Mouse (Mus musculus): ENCODE measurements at regions not wholly inside any gene's neighbourhood (a gene's known extent, or its start where the extent isn't known, plus 50 kb on each side); places are given as distances from the start of the nearest gene placed in this dataset.

- no peak overlapping the region for H3K4me3 ChIP-seq (ENCODE audit: inconsistent target)
- H3K27ac ChIP-seq, result no peak overlapping the region
- H3K36me3 ChIP-seq (ENCODE audit: inconsistent target), result no peaks in the 10 kb centered on the region
- H3K79me2 ChIP-seq (ENCODE audit: inconsistent target), result no peaks in the 10 kb centered on the region
- WGBS (ENCODE audit: missing documents), result 94% methylated on average over 1 of the region's 1 CpGs
Observed at GRCm38 (mm10) chr15:63050033-63050432, 794.9 kb downstream of the Gsdmc2 start.

- Histone ChIP-seq H3K79me2 (ENCODE audit: inconsistent target) (no peaks in the 10 kb centered on the region), H3K4me3 (ENCODE audit: inconsistent target) (no peak overlapping the region), H3K27ac (no peak overlapping the region), H3K36me3 (ENCODE audit: inconsistent target) (no peaks in the 10 kb centered on the region)
Observed at GRCm38 (mm10) chr15:63042367-63042766, 802.6 kb downstream of the Gsdmc2 start.

- Histone ChIP-seq H3K36me3 (ENCODE audit: inconsistent target) (no peaks in the 10 kb centered on the region), H3K4me3 (ENCODE audit: inconsistent target) (no peak overlapping the region), H3K79me2 (ENCODE audit: inconsistent target) (no peaks in the 10 kb centered on the region), H3K27ac (no peak overlapping the region)
- WGBS (ENCODE audit: missing documents), result 99% methylated on average over 7 of the region's 7 CpGs
Observed at GRCm38 (mm10) chr15:63036241-63036640, 808.7 kb downstream of the Gsdmc2 start.

- Histone ChIP-seq H3K27ac (no peak overlapping the region), H3K36me3 (ENCODE audit: inconsistent target) (no peaks in the 10 kb centered on the region), H3K79me2 (ENCODE audit: inconsistent target) (no peaks in the 10 kb centered on the region), H3K4me3 (ENCODE audit: inconsistent target) (no peak overlapping the region)
- WGBS (ENCODE audit: missing documents), result 91% methylated on average over 2 of the region's 2 CpGs
Observed at GRCm38 (mm10) chr15:63020826-63021225, 824.2 kb downstream of the Gsdmc2 start.

GRCm38 (mm10) chr15:63017966-63018365, 827.0 kb downstream of the Gsdmc2 start:
- Histone ChIP-seq H3K36me3 (ENCODE audit: inconsistent target) (no peaks in the 10 kb centered on the region), H3K79me2 (ENCODE audit: inconsistent target) (no peaks in the 10 kb centered on the region), H3K27ac (no peak overlapping the region), H3K4me3 (ENCODE audit: inconsistent target) (no peak overlapping the region)
- WGBS (ENCODE audit: missing documents), result 92% methylated on average over 3 of the region's 3 CpGs

- no peaks in the 10 kb centered on the region for H3K79me2 ChIP-seq (ENCODE audit: inconsistent target)
- no peaks in the 10 kb centered on the region for H3K36me3 ChIP-seq (ENCODE audit: inconsistent target)
- 91% methylated on average over 13 of the region's 14 CpGs for WGBS (ENCODE audit: missing documents)
- H3K27ac ChIP-seq, result no peak overlapping the region
- no peak overlapping the region for H3K4me3 ChIP-seq (ENCODE audit: inconsistent target)
Observed at GRCm38 (mm10) chr15:63006471-63007228, 838.3 kb downstream of the Gsdmc2 start.

GRCm38 (mm10) chr15:62994691-62995090, 850.3 kb downstream of the Gsdmc2 start:
- H3K27ac ChIP-seq, result no peak overlapping the region
- 100% methylated on average over 2 of the region's 2 CpGs for WGBS (ENCODE audit: missing documents)

GRCm38 (mm10) chr15:62986871-62987270, 858.1 kb downstream of the Gsdmc2 start:
- no peak overlapping the region for H3K4me3 ChIP-seq (ENCODE audit: inconsistent target)
- H3K36me3 ChIP-seq (ENCODE audit: inconsistent target), result no peaks in the 10 kb centered on the region
- WGBS (ENCODE audit: missing documents), result 58% methylated on average over 4 of the region's 4 CpGs
- no peak overlapping the region for H3K27ac ChIP-seq
- H3K79me2 ChIP-seq (ENCODE audit: inconsistent target), result no peaks in the 10 kb centered on the region

More at GRCm38 (mm10) chr15:62994691-62995090, 850.3 kb downstream of the Gsdmc2 start:
- Histone ChIP-seq H3K79me2 (ENCODE audit: inconsistent target) (no peaks in the 10 kb centered on the region), H3K36me3 (ENCODE audit: inconsistent target) (no peaks in the 10 kb centered on the region), H3K4me3 (ENCODE audit: inconsistent target) (no peak overlapping the region)

- H3K27ac ChIP-seq, result no peak overlapping the region
- 79% methylated on average over 7 of the region's 7 CpGs for WGBS (ENCODE audit: missing documents)
- H3K4me3 ChIP-seq (ENCODE audit: inconsistent target), result no peak overlapping the region
- H3K79me2 ChIP-seq (ENCODE audit: inconsistent target), result no peaks in the 10 kb centered on the region
- H3K36me3 ChIP-seq (ENCODE audit: inconsistent target), result no peaks in the 10 kb centered on the region
Observed at GRCm38 (mm10) chr15:62986147-62986546, 858.8 kb downstream of the Gsdmc2 start.

- Histone ChIP-seq H3K36me3 (ENCODE audit: inconsistent target) (no peaks in the 10 kb centered on the region), H3K27ac (no peak overlapping the region), H3K4me3 (ENCODE audit: inconsistent target) (no peak overlapping the region), H3K79me2 (ENCODE audit: inconsistent target) (no peaks in the 10 kb centered on the region)
- WGBS (ENCODE audit: missing documents), result 7% methylated on average over 2 of the region's 2 CpGs
Observed at GRCm38 (mm10) chr15:62970566-62970965, 874.4 kb downstream of the Gsdmc2 start.

- H3K79me2 ChIP-seq (ENCODE audit: inconsistent target), result no peaks in the 10 kb centered on the region
Observed at GRCm38 (mm10) chr15:62962681-62963080, 882.3 kb downstream of the Gsdmc2 start.

GRCm38 (mm10) chr15:62960623-62961022, 884.4 kb downstream of the Gsdmc2 start:
- H3K27ac ChIP-seq, result no peak overlapping the region
- H3K79me2 ChIP-seq (ENCODE audit: inconsistent target), result no peaks in the 10 kb centered on the region
- no peaks in the 10 kb centered on the region for H3K36me3 ChIP-seq (ENCODE audit: inconsistent target)
- 89% methylated on average over 1 of the region's 1 CpGs for WGBS (ENCODE audit: missing documents)
- H3K4me3 ChIP-seq (ENCODE audit: inconsistent target), result no peak overlapping the region

More at GRCm38 (mm10) chr15:62962681-62963080, 882.3 kb downstream of the Gsdmc2 start:
- no peak overlapping the region for H3K4me3 ChIP-seq (ENCODE audit: inconsistent target)
- H3K36me3 ChIP-seq (ENCODE audit: inconsistent target), result no peaks in the 10 kb centered on the region
- WGBS (ENCODE audit: missing documents), result 90% methylated on average over 5 of the region's 5 CpGs
- H3K27ac ChIP-seq, result no peak overlapping the region

GRCm38 (mm10) chr15:62958506-62959330, 886.3 kb downstream of the Gsdmc2 start:
- no peak overlapping the region for H3K27ac ChIP-seq
- H3K36me3 ChIP-seq (ENCODE audit: inconsistent target), result no peaks in the 10 kb centered on the region
- 100% methylated on average over 2 of the region's 2 CpGs for WGBS (ENCODE audit: missing documents)
- H3K4me3 ChIP-seq (ENCODE audit: inconsistent target), result no peak overlapping the region
- no peaks in the 10 kb centered on the region for H3K79me2 ChIP-seq (ENCODE audit: inconsistent target)

GRCm38 (mm10) chr15:62954889-62955288, 890.1 kb downstream of the Gsdmc2 start:
- no peak overlapping the region for H3K4me3 ChIP-seq (ENCODE audit: inconsistent target)
- 88% methylated on average over 1 of the region's 1 CpGs for WGBS (ENCODE audit: missing documents)
- H3K36me3 ChIP-seq (ENCODE audit: inconsistent target), result no peaks in the 10 kb centered on the region
- no peak overlapping the region for H3K27ac ChIP-seq
- H3K79me2 ChIP-seq (ENCODE audit: inconsistent target), result no peaks in the 10 kb centered on the region

- WGBS (ENCODE audit: missing documents), result 92% methylated on average over 9 of the region's 9 CpGs
- Histone ChIP-seq H3K79me2 (ENCODE audit: inconsistent target) (no peaks in the 10 kb centered on the region), H3K27ac (no peak overlapping the region)
Observed at GRCm38 (mm10) chr15:62954322-62954820, 890.6 kb downstream of the Gsdmc2 start.

More at GRCm38 (mm10) chr15:62954322-62954820, 890.6 kb downstream of the Gsdmc2 start:
- Histone ChIP-seq H3K36me3 (ENCODE audit: inconsistent target) (no peaks in the 10 kb centered on the region), H3K4me3 (ENCODE audit: inconsistent target) (no peak overlapping the region)

All from macrophage (primary cell).